Mouse (Mus musculus): ENCODE results near the gene Actn1.
"Not testable (repeated sequence)": the region's sequence is repeated elsewhere in the genome, so short reads cannot be mapped to it uniquely, and the experiment has no call there.

DNA sequence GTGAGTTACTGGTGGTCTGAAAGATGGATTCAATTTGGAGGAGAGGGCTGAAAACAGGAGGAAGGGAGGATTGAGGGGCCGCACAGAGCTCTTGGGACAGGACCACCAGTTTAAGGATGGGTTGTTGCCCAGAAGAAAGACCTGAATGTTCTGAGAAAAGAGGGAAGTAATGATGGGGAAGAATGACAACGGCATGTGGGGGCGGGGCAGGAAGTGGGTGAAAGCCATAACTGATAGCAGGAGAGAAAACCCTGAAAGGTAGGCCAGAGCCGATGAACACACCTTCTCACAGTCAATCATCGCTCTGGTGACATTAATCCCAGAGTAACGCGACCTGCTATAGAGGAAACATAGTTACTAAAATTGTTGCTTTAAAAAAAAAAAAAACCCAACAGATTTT is 4.2 kb upstream of the Actn1 start:
- TF ChIP-seq CTCF, EP300 (IDR thresholded peaks at IDR 0.05; ENCODE audit: low read depth): not testable (repeated sequence)

Measured in liver, postnatal 0 days (tissue).